Mouse (Mus musculus): ENCODE measurements around the gene Gm10842.
A peak's percentile ranks its signal among the peaks of the same experiment; 100 is the strongest.

The Gm10842 gene

GRCm38 (mm10) chr11:105153068-105153833, 6.6 kb downstream of the Gm10842 start:
- DNase-seq: no peak

GRCm38 (mm10) chr11:105155915-105156314, 9.2 kb downstream of the Gm10842 start:
- DNase-seq: no peak

GRCm38 (mm10) chr11:105156748-105157267, 10.1 kb downstream of the Gm10842 start:
- no peak for DNase-seq

GRCm38 (mm10) chr11:105158047-105158446, 11.4 kb downstream of the Gm10842 start:
- no peak for DNase-seq

GRCm38 (mm10) chr11:105159673-105160360, 13.1 kb downstream of the Gm10842 start:
- no peak for DNase-seq

GRCm38 (mm10) chr11:105161411-105161810, 14.7 kb downstream of the Gm10842 start:
- no peak for DNase-seq

GRCm38 (mm10) chr11:105164516-105165510, 18.1 kb downstream of the Gm10842 start:
- DNase-seq: no peak

GRCm38 (mm10) chr11:105166780-105167179, 20.1 kb downstream of the Gm10842 start:
- no peak for DNase-seq

- no peak for DNase-seq
Observed at GRCm38 (mm10) chr11:105178516-105178915, 31.8 kb downstream of the Gm10842 start, which contains the start of gene Tlk2. Gene Tlk2 (plus strand): TSS chr11:105178807.

GRCm38 (mm10) chr11:105179523-105179922, 32.8 kb downstream of the Gm10842 start:
- no peak for DNase-seq

GRCm38 (mm10) chr11:105180471-105181091, 33.9 kb downstream of the Gm10842 start:
- DNase-seq: peak; percentile 35

GRCm38 (mm10) chr11:105181126-105181637, 34.5 kb downstream of the Gm10842 start:
- peak; percentile 98 for DNase-seq

- DNase-seq: peak; percentile 39
Observed at GRCm38 (mm10) chr11:105181689-105182460, 35.2 kb downstream of the Gm10842 start.

- no peak for DNase-seq
Observed at GRCm38 (mm10) chr11:105182461-105182855, 35.8 kb downstream of the Gm10842 start.

- no peak for DNase-seq
Observed at GRCm38 (mm10) chr11:105184678-105185077, 38.0 kb downstream of the Gm10842 start.

GRCm38 (mm10) chr11:105192186-105192585, 45.5 kb downstream of the Gm10842 start:
- DNase-seq: no peak
